Comparison of ENCODE assay signal across 8 mouse cellular contexts in genomic region chr3:129831035-129831568, GRCm38 (mm10). TPM values are rescaled to one million over a fixed set of nuclear protein-coding genes. Genes with fewer than 3 reads are reported as not detected.
DNase-seq lines count a peak whose midpoint lies in the region; ATAC-seq lines count a peak whose summit lies in the region.

Gar1 (minus strand) TSS chr3:129831396.

- peak; percentile 98 for DNase-seq in adipocyte (ENCODE audit: low spot score)
- peak; percentile 100 for DNase-seq in embryo, embryonic 10 days (ENCODE audit: low spot score)
- peak; percentile 95 for DNase-seq in gastrocnemius, postnatal 10 days
- DNase-seq in induced T-regulatory cell, adult 2 months (ENCODE audit: low read depth): peak; percentile 99
- peak; percentile 88 to 95 for DNase-seq in left cerebral cortex, adult 9 months (ENCODE audit: low spot score in 2 of 2)
- peak; percentile 97 for DNase-seq in right cerebral cortex, postnatal 14 days
- DNase-seq in urinary bladder, postnatal 36 days (ENCODE audit: low spot score in 2 of 2): peak; percentile 92 to 95

- peak; percentile 89 for ATAC-seq in megakaryocyte progenitor cell, adult 5-6 weeks (replicated peaks; ENCODE audit: poor library complexity)

RNA-seq across cellular contexts. Expression of gene Gar1, which starts in this region (rescaled TPM):
- 10 to 100 TPM; 27.0 to 34.6 TPM for total RNA-seq in gastrocnemius, postnatal 10 days (2021)
- total RNA-seq in megakaryocyte progenitor cell, adult 5-6 weeks (2015): 49.3 and 64.6 TPM in 2 replicates
- 23.6 and 26.9 TPM in 2 replicates for total RNA-seq in megakaryocyte progenitor cell, adult 5-6 weeks (2017)

Comparison
In these comparisons a context has a peak if more than half of its experiments do, and no peak if none do; other contexts are left out.
1. Peak in every context shown above with its lines: DNase-seq and ATAC-seq.